Mouse (Mus musculus) gastrocnemius, postnatal 36 days (tissue): ENCODE measurements around the gene Xpnpep3. TPM values are rescaled to one million over a fixed set of nuclear protein-coding genes. Genes with fewer than 3 reads are reported as not detected.
A peak's percentile ranks its signal among the peaks of the same experiment; 100 is the strongest.
"Not testable (repeated sequence)": the region's sequence is repeated elsewhere in the genome, so short reads cannot be mapped to it uniquely, and the experiment has no call there.

ENCODE experiments used
- DNase-seq, 2 experiments: peaks; one replicate each; pipeline ENCODE4 v3.0.0; 2022
- intact Hi-C: fragments of 180-260 bp; cut with DNase I; formaldehyde crosslinking; loops from one replicate; pipeline ENCODE4 v1.15.1; 2025
- total RNA-seq, 2 experiments: library from RNA; stranded (reverse); gene quantifications; 2 replicates each; pipeline ENCODE4 v1.2.3; 2021

Gene Xpnpep3
- total RNA-seq, 2 experiments from 2014 or later: 5.7 to 7.2 TPM

- intact Hi-C loops: no loop called here
- no peak for DNase-seq
Measured at GRCm38 (mm10) chr15:81475654-81476053, 75.7 kb downstream of the Xpnpep3 start.

DNA sequence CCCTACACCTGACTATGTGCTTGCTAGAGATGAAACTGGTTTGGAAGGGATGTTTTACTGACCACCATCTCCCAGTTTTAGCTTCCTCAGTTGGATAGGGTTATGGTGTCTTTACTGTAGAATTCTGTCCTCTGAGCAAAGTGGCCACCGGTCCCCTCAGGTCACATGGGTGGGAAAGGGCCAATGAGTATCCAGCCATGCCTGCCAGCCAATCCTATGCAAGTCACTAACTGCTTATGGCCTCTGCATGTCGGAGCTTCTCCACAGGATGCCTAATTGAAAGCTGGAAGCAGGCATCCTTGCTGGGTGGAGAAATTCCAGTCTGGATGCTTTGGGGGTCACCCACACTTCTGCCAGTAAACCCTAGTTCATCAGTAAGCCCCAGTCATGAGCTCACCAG, 76.7 kb downstream of the Xpnpep3 start:
- intact Hi-C loops: no loop called here
- DNase-seq: no peak

DNA sequence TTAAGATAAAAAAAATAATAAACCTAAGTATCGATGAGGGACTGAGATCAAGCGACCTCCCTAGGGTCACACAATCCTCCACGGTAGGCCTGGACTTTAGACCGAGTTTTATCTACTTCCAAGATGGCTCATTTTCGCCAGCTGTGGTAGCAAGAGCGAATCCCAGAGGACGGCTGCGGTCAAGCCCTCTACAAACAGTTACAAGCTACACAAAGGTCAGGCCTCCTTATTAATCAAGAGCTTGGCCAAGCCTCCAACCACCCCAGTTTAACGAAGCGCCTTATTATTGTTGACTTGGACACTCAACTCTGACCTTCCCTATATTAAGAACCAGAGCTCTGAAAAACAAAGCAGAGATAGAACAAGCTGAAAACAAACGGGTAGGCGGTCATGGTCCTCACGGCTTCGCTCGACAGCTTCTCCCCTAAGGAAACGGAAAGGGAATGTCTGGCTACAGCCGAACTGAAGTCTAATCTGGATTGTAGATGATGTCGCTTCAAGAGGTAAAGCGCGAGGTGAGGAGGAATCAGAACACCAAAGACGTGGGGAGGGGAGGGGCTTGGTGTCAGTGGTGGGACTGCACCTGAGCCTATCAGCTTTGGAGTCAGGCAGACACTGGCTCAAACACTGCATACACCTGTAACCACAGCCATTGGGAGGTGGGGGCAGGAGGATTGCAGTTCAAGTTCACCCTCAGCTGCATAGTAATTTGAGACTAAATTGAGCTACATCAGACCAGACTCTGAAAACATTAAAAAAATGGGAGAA, 79.7 kb downstream of the Xpnpep3 start:
- intact Hi-C loops: no loop called here
- DNase-seq: no peak

DNA sequence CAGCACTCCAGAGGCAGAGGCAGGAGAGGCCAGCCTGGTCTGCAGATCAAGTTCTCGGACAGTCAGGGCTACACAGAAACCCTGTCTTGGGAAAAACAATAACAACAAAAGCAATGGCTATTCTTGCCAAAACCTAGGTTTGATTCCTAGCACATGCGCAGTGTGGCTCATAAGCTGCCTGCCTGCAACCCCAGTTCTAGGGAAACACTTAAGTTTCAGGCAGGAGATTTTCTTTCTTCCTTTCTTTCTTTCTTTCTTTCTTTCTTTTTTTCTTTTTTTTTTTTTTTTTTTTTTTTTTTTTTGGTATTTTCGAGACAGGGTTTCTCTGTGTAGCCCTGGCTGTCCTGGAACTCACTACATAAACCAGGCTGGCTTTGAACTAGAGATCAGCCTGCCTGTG, 80.3 kb downstream of the Xpnpep3 start:
- intact Hi-C loops, DNase-seq: not testable (repeated sequence)

- DNase-seq: peak in 1 of 2 experiments; percentile 25
- intact Hi-C loops: no loop called here
Measured at GRCm38 (mm10) chr15:81480977-81481379, 81.0 kb downstream of the Xpnpep3 start.

DNA sequence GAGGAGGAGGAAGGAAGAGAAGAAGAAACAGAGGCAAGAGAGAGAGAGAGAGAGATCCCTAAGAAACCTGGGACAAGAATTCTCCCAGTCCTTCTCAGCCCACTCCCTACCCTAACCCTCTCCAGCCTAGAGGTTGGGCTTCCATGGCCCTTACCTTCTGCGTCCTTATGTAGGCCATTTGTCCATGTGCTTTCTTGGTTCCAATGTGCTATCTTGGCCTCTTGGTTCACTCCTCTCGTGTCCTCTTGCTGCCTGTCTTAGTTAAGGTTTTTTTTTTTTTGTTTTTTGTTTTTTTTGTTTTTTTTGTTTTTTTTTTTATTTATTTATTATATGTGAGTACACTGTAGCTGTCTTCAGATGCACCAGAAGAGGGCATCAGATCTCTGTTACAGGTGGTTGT, 83.0 kb downstream of the Xpnpep3 start:
- DNase-seq: no peak
- intact Hi-C loops: no loop called here

DNA sequence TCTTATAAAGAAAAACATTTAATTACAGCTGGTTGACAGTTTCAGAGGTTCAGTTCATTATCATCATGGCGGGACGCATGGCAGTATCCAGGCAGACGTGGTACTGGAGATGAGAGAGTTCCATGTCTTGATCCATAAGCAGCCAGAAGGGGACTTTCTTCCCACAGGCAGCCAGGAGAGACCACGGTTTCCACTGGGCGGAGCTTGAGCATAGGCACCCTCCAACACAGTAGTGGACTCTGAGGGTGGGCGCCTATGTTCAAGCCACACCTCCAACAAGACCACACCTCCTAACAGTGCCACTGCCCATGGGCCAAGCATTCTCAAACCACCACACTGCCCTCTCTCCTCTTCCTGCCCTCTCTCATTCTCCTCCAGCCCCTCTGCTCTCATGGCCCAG, 83.8 kb downstream of the Xpnpep3 start:
- DNase-seq: no peak
- intact Hi-C loops: no loop called here

GRCm38 (mm10) chr15:81485483-81485882, 85.5 kb downstream of the Xpnpep3 start:
- intact Hi-C loops: no loop called here
- DNase-seq: no peak

GRCm38 (mm10) chr15:81503466-81503865, 103.5 kb downstream of the Xpnpep3 start:
- intact Hi-C loops: no loop called here
- DNase-seq: no peak

GRCm38 (mm10) chr15:81503995-81504394, 104.1 kb downstream of the Xpnpep3 start:
- intact Hi-C loops: no loop called here
- no peak for DNase-seq

Other genes starting within 250 kb of the Xpnpep3 start
- 10 to 100 TPM; 17.6 to 21.5 TPM for gene Mrtfa, start 209.4 kb upstream of the Xpnpep3 start, total RNA-seq
- 1 to 10 TPM; 1.4 to 2.4 TPM for gene Mchr1, start 164.6 kb upstream of the Xpnpep3 start, total RNA-seq
- 10 to 100 TPM in 1 of 2 experiments, 1 to 10 TPM in 1; 7.3 to 11.0 TPM for gene Slc25a17, start 39.3 kb upstream of the Xpnpep3 start, total RNA-seq
- 10 to 100 TPM; 79.6 to 81.0 TPM for gene St13, start 61 bp upstream of the Xpnpep3 start, total RNA-seq
- not detected for gene Dnajb7, start 8.2 kb downstream of the Xpnpep3 start, total RNA-seq
- gene Rbx1, start 66.2 kb downstream of the Xpnpep3 start, total RNA-seq: 10 to 100 TPM; 91.0 to 92.4 TPM
- 10 to 100 TPM; 30.5 to 33.8 TPM for gene Ep300, start 185.2 kb downstream of the Xpnpep3 start, total RNA-seq